Mouse (Mus musculus) heart, adult 2 months (tissue): ENCODE data around the gene Rtn3. TPM values are rescaled to one million over a fixed set of nuclear protein-coding genes. Genes with fewer than 3 reads are reported as not detected.
A peak's percentile ranks its signal among the peaks of the same experiment; 100 is the strongest.

ENCODE experiments used
- DNase-seq, 2 experiments: peaks; one replicate each; pipeline ENCODE4 v3.0.0; 2021
- H3K27ac ChIP-seq: fragments of 200-600 bp; 2 replicates; pipeline ENCODE4 v1.8.1; 2022
- H3K27me3 ChIP-seq: fragments of 200-500 bp; 2 replicates; pipeline ENCODE4 v1.6.1; 2012; ENCODE audit warnings: mild to moderate bottlenecking, low read length, inconsistent platforms, mixed read lengths; ENCODE audit not compliant: control insufficient read depth, insufficient read depth
- H3K36me3 ChIP-seq: fragments of 200-500 bp; 2 replicates; pipeline ENCODE4 v1.6.1; 2012; ENCODE audit warnings: low read length, inconsistent platforms; ENCODE audit not compliant: control insufficient read depth, insufficient read depth
- H3K4me1 ChIP-seq: fragments of 200-500 bp; 2 replicates; pipeline ENCODE4 v1.6.1; 2011; ENCODE audit warnings: low read length; ENCODE audit not compliant: control insufficient read depth, insufficient read depth
- H3K4me3 ChIP-seq: fragments of 200-600 bp; 2 replicates; pipeline ENCODE4 v1.8.1; 2022
- H3K79me2 ChIP-seq: fragments of 200-500 bp; replicated peaks from 2 replicates; pipeline ENCODE4 v1.6.1; 2012; ENCODE audit warnings: mild to moderate bottlenecking, inconsistent platforms, low read length, moderate library complexity, mixed read lengths; ENCODE audit not compliant: control insufficient read depth, insufficient read depth
- H3K9ac ChIP-seq: fragments of 200-500 bp; 2 replicates; pipeline ENCODE4 v1.6.1; 2012; ENCODE audit warnings: low read depth, mild to moderate bottlenecking, control low read depth, inconsistent platforms, low read length, mixed read lengths
- CTCF ChIP-seq: fragments of 200-600 bp; IDR thresholded peaks from 2 replicates; pipeline ENCODE4 v1.8.1; 2022; ENCODE audit warnings: antibody characterized with exemption, mild to moderate bottlenecking, moderate library complexity
- EP300 ChIP-seq: fragments of 200-500 bp; IDR thresholded peaks from 2 replicates; pipeline ENCODE4 v1.6.1; 2011; ENCODE audit warnings: low read depth, low read length, control low read depth; ENCODE audit not compliant: insufficient read depth
- POLR2A ChIP-seq: fragments of 200-500 bp; IDR thresholded peaks from 2 replicates; pipeline ENCODE4 v1.6.1; 2011; ENCODE audit warnings: mild to moderate bottlenecking, low read depth, low read length, control low read depth; ENCODE audit not compliant: insufficient read depth
- WGBS: fragments of 180-500 bp; shearing (Covaris S2); methylation state at CpG from one replicate; pipeline ENCODE4 v1.1.7; 2018; 5-methylcytosine and 5-hydroxymethylcytosine counted together
- intact Hi-C: fragments of 180-260 bp; cut with DNase I; formaldehyde crosslinking; loops from one replicate; pipeline ENCODE4 v1.15.1; 2025
- polyA plus RNA-seq: library from polyadenylated mRNA; depleted of rRNA; stranded (reverse); fragments of >200 nt; gene quantifications from 2 replicates; pipeline ENCODE4 v1.2.3, GENCODE M21; 2012
- total RNA-seq, 2 experiments: library from RNA; stranded (reverse); gene quantifications; 2 replicates each; pipeline ENCODE4 v1.2.3; 2021

The Rtn3 gene
- total and polyA plus RNA-seq, 3 experiments: 58.2 to 75.4 (median 71.8) TPM

- Histone ChIP-seq H3K36me3 (peaks cover 2% of the 10 kb centered on the region), H3K27me3 (no peaks in the 10 kb centered on the region), H3K79me2 (0 out of 2 replicates have a peak, but pooled peaks cover 1% of the 10 kb centered on the region), H3K4me1 (peaks cover 7% of the 10 kb centered on the region), H3K27ac (peak overlapping the region; percentile 67), H3K9ac (peak overlapping the region; percentile 6), H3K4me3 (peak overlapping the region; percentile 50; the same call in 1 of the 2 replicates)
- no peak for TF ChIP-seq POLR2A
- TF ChIP-seq EP300: no peak
- no peak for TF ChIP-seq CTCF
- peak in 1 of 2 experiments; percentile 32 for DNase-seq
- intact Hi-C loops: no loop called here
- 37% methylated on average over 16 of the region's 16 CpGs for WGBS
Observed at GRCm38 (mm10) chr19:7423656-7424030, 59.4 kb downstream of the Rtn3 start.

GRCm38 (mm10) chr19:7423028-7423655 is 59.9 kb downstream of the Rtn3 start:
- Histone ChIP-seq H3K4me1 (peaks cover 7% of the 10 kb centered on the region), H3K27me3 (no peaks in the 10 kb centered on the region), H3K79me2 (0 out of 2 replicates have a peak, but pooled peaks cover 1% of the 10 kb centered on the region), H3K4me3 (peak overlapping the region; percentile 50), H3K27ac (peak overlapping the region; percentile 67), H3K36me3 (no peaks in the 10 kb centered on the region; the same call in 1 of the 2 replicates), H3K9ac (peak overlapping the region; percentile 62)
- WGBS: 5% methylated on average over 51 of the region's 51 CpGs
- intact Hi-C loops: no loop called here
- no peak for TF ChIP-seq POLR2A
- TF ChIP-seq CTCF: 0 out of 2 replicates have a peak, but pooled peaks have one; percentile 13
- 0 out of 2 replicates have a peak, but pooled peaks have one; percentile 39 for TF ChIP-seq EP300
- DNase-seq: peak; percentile 94 to 97

- intact Hi-C loops: no loop called here
- Histone ChIP-seq H3K27ac (peak overlapping the region; percentile 67), H3K4me1 (peaks cover 7% of the 10 kb centered on the region), H3K79me2 (0 out of 2 replicates have a peak, but pooled peaks cover 1% of the 10 kb centered on the region), H3K9ac (peak overlapping the region; percentile 62), H3K4me3 (peak overlapping the region; percentile 50), H3K27me3 (no peaks in the 10 kb centered on the region), H3K36me3 (no peaks in the 10 kb centered on the region; the same call in 1 of the 2 replicates)
- TF ChIP-seq CTCF: no peak
- DNase-seq: no peak
- WGBS: 35% methylated on average over 35 of the region's 35 CpGs
Observed at GRCm38 (mm10) chr19:7422656-7423027, 60.4 kb downstream of the Rtn3 start.

- WGBS: 59% methylated on average over 48 of the region's 48 CpGs
- intact Hi-C loops: no loop called here
- Histone ChIP-seq H3K27ac (no peak overlapping the region), H3K9ac (no peak overlapping the region), H3K27me3 (no peaks in the 10 kb centered on the region), H3K79me2 (0 out of 2 replicates have a peak, but pooled peaks cover 1% of the 10 kb centered on the region), H3K4me3 (peak overlapping the region; percentile 50; the same call in 1 of the 2 replicates), H3K36me3 (no peaks in the 10 kb centered on the region; the same call in 1 of the 2 replicates), H3K4me1 (peaks cover 7% of the 10 kb centered on the region)
- TF ChIP-seq CTCF: no peak
- no peak for TF ChIP-seq POLR2A
- DNase-seq: peak; percentile 40 to 59
Observed at GRCm38 (mm10) chr19:7421602-7422591, 61.2 kb downstream of the Rtn3 start.

- Histone ChIP-seq H3K27ac (no peak overlapping the region), H3K79me2 (0 out of 2 replicates have a peak, but pooled peaks cover 1% of the 10 kb centered on the region), H3K4me3 (no peak overlapping the region), H3K36me3 (no peaks in the 10 kb centered on the region), H3K4me1 (peaks cover 8% of the 10 kb centered on the region), H3K27me3 (no peaks in the 10 kb centered on the region), H3K9ac (no peak overlapping the region)
- no peak for TF ChIP-seq CTCF
- no peak for TF ChIP-seq EP300
- TF ChIP-seq POLR2A: no peak
- intact Hi-C loops: no loop called here
- 88% methylated on average over 27 of the region's 27 CpGs for WGBS
- no peak for DNase-seq
Observed at GRCm38 (mm10) chr19:7420841-7421601, 62.1 kb downstream of the Rtn3 start.
